Mouse (Mus musculus) B cell, adult 62 days (primary cell): Measurements from ENCODE around the gene Ltbp1. TPM values are rescaled to one million over a fixed set of nuclear protein-coding genes. Genes with fewer than 3 reads are reported as not detected.

ENCODE experiments used
- total RNA-seq: library from RNA; stranded (reverse); gene quantifications from 4 replicates; pipeline ENCODE4 v1.2.4, GENCODE M21; 2023

Gene Ltbp1
- total RNA-seq: 0.16 to 0.58 TPM (median 0.23 TPM) in 3 of 4 replicates, not detected in the other

GRCm38 (mm10) chr17:75005281-75005684 lies at the start of gene Ltbp1:
Gene Ltbp1 (plus strand): TSS chr17:75005568.

GRCm38 (mm10) chr17:75435599-75435998 lies 430.2 kb downstream of the Ltbp1 start, which contains the start of gene Rasgrp3:
Gene Rasgrp3 (plus strand): TSS chr17:75435896.

